ENCODE assay signal across 8 mouse cellular contexts in genomic region chr2:170912589-170913223, GRCm38 (mm10).
A peak's percentile ranks its signal among the peaks of the same experiment; 100 is the strongest.
DNase-seq lines count a peak whose midpoint lies in the region.

No protein-coding gene starts in this region.

- peak; percentile 12 to 83 for DNase-seq in adrenal gland, adult (ENCODE audit: inconsistent age in 2 of 2, low spot score in 1 of 2)
- DNase-seq in adrenal gland, adult 8-10 months, result no peak
- DNase-seq in right cerebral cortex, adult 2 months (ENCODE audit: low spot score in 2 of 2), result peak; percentile 42 to 59
- no peak for DNase-seq in right cerebral cortex, postnatal 36 days (ENCODE audit: low spot score in 2 of 2)
- DNase-seq in fibroblast of lung, adult 2 months (ENCODE audit: low read depth), result peak; percentile 27
- DNase-seq in kidney, postnatal 10 days, result peak; percentile 71
- peak; percentile 61 for DNase-seq in lung, postnatal 10 days
- no peak for DNase-seq in spleen, adult 12 weeks (ENCODE audit: low spot score)

Comparison
In these comparisons a context has a peak if more than half of its experiments do, and no peak if none do; other contexts are left out.
1. DNase-seq: peak in adrenal gland, adult (2 of 2), right cerebral cortex, adult 2 months (2 of 2), fibroblast of lung, adult 2 months (single experiment), kidney, postnatal 10 days (single experiment) and lung, postnatal 10 days (single experiment); none in adrenal gland, adult 8-10 months (single experiment), right cerebral cortex, postnatal 36 days (0 of 2) and spleen, adult 12 weeks (single experiment).